Mouse (Mus musculus) frontal cortex, adult (tissue): Measurements from ENCODE around the gene Capn8.

ENCODE experiments used
- ATAC-seq: cut with Nextera tagmentation; 2 replicates; pipeline ENCODE4 v1.9.2; 2017; ENCODE audit warnings: mild to moderate bottlenecking, moderate library complexity, mixed read lengths; ENCODE audit not compliant: low TSS enrichment

The Capn8 gene

DNA sequence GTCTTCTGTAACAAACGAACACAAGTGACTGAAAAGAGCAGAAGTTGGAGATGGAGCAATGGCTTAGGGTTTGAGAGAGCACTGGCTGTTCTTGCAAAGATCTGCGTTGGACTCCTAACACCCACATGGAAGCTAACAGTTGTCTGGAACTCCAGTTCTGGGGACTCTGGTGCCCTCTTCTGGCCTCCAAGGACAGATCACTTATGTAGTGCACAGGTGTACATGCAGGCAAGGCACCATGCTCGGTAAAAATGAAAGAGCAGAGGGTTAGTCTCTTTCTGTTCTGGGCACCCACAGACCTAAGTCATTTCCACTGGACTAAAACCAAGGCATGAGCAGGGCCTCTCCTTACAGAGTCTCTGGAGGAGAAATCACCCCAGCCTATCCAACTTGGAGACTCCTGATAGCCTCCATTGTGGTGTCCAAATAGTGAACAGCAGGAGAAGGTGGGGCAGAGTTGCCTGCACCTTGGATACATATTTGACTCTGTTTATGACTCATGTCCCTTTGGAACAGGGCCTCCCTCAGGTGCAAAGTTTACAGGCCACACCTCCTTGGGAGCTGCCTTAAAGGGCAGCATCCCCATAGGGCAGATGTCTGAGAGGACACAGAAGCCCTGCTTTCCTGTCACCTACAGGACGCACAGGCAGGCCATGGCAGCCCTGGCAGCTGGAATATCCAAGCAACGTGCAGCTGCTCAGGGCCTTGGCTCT lies at the start of gene Capn8:
Gene Capn8, plus strand, starts transcription at position 600 of the 713 bp plus-strand sequence.
- ATAC-seq = no peak

DNA sequence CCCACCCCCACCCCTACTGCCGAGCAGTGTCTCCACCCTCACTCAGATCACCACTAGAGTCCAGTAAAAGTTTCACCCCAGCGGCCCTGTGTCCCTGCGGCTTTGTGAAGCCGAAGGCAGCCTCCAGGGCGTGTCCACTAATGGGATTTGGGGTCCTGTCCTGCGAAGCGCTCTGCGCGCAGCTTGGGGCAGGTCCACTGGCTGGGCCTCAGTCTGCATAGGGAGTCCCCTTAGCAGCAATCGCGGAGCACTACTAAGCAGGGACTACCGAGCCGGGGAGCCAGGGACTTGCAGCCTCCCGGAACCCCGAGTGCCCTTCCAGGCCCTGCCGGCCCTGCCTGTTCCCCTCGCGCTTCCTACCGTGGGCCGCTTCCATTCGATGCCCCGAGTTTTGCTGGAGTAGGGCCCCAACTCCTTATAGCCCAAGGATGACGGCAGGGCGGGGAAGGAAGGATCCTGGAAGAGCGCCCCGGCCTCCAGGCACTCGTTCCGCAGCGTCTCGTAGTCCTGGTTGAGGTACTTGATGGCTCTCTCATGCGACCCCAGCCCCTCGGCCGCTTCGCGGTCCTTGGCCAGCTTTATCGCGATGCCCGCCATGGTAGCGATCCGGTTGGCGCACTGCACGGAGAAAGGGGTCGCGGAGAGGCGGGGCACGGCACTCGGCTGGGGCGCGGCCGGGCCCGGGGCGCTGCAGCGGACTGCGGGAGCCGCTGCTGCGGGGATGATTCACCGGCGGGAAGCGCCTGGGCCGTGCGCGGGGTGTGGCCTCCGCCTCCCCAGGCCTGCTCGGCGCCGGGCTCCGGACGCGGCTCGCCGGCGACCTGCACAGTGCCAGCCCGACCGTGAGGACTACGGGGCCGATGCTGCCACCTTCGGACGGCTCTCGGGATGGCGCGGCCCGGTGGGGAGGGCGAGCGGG lies 47.8 kb upstream of the Capn8 start, which contains the start of gene Capn2:
Gene Capn2, minus strand, starts transcription at position 851 of the 919 bp plus-strand sequence.
- peak; percentile 76 for ATAC-seq

DNA sequence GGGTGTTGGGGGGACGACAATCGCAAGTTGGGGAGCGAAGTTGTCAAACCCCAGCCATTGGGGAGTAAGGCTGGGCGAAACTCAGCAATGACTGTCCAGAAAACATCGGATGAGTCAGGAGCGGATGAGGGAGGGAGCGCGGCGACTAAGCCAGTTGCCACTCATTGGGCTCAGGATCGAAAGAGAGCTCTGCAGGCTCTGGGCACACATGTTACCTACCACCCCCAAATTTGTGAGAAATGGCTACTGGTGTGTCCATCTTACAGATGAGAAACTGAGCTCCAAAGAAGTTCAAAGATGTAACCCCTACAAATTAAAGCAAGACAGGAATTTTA lies 47.2 kb upstream of the Capn8 start:
- no peak for ATAC-seq

DNA sequence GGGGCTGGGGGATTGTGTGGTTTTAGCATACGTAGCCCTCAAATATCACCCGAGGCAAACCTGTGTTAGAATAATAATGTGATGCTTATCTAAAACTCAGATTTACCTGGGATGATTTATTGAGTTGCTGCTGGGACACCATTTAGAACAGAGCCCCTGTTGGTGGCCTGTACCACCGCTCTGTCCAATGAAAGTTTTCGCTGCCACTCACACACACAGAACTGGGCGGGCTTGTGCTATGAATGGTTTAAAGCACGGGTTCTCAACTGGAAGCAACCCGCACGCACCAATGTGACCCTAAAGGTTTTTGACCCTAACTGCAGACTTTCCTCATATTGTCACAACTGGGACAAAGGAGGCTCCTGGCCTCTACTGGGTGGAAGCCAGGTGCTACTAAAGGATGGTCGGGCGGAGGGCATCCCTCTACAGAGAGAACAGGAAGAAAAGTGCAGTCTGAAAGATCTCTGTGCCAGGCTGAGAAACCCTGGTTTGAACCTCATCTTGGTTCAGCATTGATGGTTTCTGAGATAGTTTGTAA lies 46.6 kb upstream of the Capn8 start:
- ATAC-seq = no peak

DNA sequence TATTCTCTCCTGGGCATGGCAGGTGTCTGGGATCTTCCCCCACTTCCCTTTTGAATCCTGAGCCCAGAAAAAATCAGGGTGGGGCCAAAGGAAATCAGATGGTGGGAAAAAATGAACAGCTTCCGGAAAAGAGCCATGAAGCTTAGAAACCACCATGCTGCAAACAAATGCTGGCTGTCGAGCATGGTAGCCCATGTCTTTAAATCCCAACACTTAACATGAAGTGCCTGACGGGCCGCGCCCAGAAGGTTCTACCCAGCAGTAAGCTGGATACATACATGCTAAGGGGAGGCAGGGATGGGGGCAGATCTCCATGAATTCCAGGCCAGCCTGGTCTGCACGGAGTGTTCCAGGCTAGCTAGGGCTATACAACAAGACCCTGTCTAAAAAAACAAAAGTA lies 46.0 kb upstream of the Capn8 start:
- no peak for ATAC-seq

DNA sequence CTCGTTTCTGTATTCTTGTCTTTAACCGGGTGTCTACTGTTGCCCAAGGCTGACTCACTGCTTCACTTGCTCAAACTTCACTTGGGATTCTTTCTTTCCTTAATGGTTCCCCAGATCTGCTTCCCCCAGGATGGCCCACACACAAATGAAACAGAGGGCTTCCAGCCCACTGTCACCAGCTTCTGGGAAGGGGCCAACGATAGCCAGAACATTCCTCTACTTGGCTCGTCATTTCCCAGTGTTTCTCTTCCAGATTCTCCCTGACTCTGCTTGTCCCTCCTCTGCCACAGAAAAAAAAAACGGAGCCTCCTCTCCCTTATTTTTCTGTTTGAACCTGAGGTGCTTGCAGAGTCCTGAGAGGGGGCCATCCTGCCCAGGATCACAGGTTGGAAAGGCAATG lies 45.5 kb upstream of the Capn8 start:
- no peak for ATAC-seq

DNA sequence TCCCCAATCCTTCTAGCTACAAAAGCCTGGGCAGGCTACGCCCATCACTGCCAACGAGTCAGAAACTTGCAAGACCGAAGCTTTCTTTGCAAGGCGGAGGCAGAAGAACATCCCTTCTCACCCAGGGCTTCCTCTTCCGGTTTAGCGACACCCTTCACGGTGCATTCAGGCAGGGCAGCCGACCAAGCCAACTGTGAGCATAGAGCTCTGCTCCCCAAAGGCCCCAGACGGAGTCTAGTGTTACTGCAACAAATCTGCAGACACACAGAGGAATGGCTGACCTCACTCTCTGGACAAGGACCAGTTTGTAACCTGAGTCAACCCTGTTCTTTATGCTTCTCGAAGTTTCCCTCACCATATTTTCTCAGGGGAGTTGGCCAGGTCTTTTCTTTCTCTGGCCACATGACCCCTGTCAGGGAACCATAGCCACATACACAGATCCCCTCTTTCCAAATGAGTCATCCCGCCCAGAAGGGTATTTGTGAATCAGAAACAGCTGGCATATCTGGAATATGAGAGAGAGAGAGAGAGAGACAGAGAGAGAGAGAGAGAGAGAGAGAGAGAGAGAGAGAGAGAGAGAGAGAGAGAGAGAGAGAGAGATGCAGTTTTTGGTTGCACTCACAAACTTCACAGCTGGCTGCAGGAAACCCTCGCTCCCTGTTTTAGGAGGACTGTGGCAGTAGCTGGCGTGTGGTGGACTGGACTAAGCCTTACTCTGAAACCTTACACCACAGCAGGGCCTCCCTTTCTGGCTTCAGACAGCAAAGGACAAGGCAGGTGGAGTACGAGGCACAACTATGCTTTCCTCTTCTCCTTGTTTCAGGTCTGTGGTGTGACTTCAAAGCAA lies 44.5 kb upstream of the Capn8 start:
- no peak for ATAC-seq

DNA sequence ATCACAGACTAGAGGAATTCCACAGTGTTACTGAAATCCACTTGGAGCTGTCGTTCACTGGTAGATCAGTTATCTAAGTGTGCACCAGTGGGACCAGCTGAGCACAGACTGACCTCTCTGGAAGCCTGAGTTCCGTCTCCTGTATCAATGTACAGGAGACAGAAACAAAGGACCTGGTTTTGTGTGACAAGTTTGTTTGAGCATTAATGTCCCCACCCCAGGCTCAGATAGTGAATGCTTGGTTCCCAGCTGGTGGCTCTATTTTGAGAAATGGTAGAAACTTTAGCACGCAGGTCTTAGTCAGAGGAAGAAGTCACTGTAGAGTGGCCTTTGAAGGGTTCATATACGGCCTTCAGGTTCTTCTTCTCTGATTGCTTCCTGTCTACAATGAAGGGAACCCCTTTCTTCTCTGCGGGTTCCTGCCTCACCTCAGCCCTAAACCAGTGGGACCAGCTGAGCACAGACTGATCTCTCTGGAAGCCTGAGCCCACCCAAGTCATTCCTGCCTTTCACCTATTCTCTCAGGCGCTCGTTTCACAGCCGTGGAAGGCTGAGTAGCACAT lies 43.8 kb upstream of the Capn8 start:
- no peak for ATAC-seq

DNA sequence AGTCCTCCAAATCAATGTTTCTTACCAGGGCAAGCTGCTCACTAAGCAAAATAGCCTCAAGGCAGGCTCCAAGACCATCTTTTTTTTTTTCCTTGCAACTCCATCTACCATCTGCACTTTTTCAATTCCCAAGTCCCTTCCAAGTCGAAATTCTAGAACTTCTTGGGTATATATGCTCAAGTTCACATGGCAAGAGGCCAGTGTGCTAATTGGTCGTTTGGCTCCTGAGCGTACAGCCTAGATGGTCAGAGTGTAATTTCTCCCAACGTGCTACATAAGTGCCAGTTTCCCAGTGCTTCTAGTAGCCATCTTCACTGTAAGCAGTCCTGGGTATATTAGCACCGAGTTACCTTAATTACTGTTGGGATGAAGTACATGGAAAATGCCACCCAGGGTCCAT lies 41.8 kb upstream of the Capn8 start:
- no peak for ATAC-seq

DNA sequence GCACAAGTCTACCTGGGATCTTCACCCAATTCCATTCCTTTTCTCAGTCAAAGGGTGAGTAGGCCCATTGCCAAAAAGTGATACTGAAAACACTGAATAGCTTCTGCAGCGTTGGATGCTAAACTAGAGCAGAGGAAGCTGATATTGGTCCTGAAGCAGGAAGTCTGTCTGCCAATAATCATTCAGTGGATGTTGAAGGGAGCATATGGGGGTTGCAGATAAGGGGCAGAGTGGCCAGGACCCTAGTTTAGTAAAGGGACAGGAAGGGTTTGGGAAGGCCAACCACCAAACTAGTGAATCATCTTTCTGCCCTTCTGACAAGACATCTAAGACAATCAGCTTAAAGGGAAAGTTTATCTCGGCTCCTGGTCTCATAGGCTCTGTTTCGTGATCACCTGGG lies 41.1 kb upstream of the Capn8 start:
- ATAC-seq = no peak

DNA sequence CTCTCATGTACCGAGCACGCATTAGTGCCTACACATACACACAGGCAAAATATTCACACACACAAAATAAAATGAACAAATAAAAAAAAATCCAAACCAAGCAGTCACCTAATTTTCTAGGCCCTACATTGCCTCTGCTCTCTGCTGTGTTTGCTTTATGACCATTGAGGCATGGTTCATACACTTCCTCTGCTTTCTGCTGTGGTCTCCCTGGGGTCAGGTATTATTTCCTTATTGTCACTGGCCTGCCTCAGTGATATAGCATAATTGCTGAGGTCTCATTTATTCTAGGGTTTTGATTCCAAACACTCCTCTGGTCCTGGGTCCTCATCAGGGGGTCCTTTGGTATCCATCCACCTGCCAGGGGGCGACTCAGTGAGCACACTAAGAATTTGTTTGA lies 39.2 kb upstream of the Capn8 start:
- no peak for ATAC-seq

DNA sequence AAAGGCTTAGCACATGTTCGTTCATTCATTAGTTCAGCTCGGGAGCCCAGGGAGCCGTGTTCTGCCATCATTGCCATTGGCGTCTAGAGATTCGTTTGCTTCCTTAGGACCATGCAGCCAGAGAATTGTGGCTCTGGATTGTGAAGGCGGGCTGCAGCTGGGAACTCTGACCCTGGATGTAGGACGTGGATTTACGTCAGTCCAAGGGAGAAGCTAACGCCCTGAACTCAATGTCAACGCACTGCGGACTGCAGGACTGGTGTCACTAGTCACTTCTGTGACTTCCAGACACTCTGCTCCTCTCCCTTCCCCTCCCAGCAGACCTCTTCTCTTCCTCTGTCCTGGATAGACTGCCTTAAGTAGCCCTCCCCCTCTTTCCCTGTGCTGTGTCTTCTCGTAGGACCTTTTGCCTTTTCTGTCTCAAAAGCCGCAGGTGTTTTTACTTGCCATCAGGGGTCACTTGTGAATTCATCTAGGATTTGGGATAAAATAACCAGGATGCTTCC lies 37.5 kb upstream of the Capn8 start:
- no peak for ATAC-seq

DNA sequence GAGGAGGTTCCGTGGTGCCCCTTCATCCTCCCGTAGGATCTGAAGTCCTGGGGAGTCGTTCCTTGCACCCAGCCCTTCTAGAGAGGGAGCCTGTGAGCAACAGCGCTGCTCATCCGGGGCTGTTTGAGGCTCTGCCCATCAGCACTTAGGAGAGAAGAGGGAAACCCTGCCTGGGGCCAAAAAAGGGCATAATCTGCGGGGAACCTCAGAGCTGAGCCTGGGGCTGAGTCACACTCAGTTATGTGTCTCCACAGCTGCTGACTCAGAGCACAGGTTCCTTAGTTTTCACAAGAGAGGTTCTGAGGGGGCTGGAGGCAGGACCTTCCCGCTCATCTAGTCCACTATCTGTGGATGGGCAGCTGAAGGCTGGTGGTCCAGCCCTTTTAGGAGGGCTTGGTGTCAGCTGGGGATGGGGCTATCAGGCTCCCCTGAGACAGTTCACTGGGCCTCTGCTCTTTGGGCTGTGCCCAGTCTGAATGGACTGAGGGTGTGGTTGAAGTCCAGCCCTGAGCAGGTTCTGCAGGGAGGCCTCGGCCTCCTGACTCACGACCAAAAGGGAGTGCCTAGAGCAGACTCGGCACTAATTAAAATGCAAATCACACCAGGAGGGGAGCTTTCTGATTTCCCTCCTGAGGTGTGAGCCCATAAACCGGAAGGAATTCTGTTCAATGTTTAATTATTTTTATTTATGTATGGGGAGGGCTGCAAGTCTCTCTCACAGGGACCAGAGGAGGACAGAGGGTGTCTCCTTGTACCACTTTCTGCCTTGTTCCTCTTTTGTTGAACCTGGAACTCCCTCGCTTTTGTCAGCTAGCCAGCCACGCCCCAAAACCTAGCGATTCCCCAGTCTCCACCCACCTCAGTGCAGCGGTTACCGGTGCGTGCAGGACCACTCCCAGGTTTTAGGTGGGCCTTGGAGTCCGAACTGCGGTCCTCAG lies 36.6 kb upstream of the Capn8 start:
- peak; percentile 69 for ATAC-seq

DNA sequence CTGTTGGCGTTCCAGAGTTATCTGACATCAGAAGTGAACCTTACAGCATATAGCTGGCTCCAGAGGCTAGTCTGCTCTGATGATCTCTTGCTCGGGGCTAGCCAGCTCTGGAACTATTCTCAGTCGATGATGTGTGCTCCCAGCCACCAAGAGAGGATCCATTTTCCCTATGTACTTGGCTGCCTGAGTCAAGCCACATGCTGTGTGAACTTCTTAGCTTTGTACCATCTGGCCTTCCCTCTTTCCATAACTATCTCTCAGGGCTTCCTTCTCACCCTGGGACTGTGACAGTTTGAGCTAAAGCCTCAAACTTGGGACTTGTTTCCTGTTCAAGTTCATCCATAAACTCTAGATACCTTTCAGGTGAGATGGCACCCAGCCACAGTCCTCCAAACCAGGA lies 31.2 kb upstream of the Capn8 start:
- ATAC-seq = peak; percentile 67; the same call in 1 of the 2 replicates

DNA sequence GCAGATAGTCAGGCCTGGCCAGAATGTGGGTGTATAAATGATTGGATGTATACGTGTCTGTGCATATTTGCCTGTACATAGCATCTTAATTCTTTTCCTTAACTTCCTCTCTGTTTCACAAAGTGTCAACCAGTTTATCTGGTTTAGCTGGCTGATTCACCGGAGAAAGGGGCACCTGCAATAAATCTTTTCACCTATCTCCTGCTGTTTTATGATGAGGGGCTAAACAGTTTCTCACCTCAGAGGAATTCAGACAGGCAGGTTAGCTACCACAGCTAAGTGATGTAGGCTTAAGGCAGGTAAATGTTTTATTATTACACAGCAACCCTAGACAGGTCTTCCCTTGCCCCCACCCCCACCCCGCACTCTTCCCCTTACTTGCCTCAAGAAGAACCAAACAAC lies 29.7 kb upstream of the Capn8 start:
- no peak for ATAC-seq

DNA sequence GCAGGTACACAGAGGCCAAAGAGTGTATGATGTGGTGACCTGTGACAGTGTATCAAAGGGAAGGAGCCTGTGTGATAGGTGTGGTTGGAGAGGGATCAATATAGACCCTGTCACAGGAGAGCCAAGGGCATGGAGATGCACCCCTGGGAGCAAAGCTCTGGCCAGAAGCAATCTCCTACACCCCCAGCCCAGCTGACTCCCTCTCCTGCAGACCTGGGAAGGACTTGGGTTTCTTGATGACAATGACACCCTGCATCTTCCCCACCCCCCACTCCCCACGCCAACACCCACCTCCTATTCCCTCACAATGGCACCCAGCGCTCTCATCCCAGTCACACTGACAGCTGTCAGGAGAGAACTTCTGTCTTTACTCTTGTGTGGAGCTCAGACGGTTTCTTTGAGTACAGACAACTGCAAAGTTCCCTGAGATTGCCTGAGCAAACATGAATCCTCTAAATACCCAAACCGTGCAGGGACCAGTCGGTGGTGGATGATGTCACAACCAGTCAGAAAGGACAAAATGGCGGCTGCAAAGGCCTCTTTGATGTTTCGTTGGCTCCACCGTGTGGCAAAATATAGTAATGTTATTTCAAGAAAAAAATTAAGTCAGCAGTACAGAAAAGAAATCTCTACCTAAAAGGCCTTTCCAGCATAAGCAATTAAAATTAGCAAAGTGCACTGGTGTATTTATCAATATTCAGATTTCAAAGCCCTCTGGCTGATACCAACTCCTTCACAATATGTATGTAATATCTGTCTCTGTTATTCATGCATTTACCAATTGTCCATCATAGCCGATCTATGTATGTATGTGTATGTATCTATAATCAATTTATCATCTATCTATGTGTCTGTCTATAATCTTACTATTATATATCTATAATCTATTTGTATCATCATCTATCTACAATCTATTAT lies 25.5 kb upstream of the Capn8 start:
- peak; percentile 97 for ATAC-seq

DNA sequence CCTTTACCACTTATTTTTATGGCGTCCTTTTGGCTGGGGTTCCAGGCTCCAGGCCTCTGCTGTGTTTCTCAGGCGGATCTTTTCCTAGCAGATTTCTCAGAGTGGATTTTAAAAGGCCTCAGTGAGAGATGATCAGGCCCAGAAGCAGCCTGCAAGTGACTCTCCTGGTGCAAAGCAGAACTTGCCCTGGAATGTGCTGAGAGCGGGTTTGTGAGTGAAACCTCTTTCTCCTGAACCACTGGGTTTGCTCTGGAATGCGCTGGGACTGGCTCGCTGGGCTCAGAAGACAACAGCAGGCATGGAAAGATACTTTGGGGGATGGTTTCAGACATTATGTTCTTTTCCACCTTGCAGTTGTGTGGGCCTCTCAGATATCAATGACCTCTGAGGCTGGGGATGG lies 22.7 kb upstream of the Capn8 start:
- ATAC-seq = no peak

DNA sequence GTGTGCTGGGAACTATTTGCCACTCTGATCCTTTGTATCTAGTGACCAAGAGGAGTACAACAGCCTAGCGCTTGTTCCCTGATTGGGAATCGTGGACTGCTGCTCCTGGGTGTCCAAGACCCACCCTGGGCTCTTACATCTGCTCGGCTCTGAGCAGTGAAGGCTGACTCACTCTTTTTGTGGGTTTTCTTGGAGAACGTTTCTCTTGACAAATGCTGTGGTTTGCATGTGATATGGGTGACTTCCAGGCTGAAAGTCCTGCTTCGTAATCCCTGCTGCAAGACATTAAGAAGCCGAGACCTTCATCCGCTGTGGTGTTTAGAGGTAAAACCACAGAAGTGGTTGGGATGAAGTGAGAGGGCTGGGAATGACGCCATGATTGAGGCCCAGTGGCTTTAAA lies 21.7 kb upstream of the Capn8 start:
- ATAC-seq = peak; percentile 24; the same call in 1 of the 2 replicates

DNA sequence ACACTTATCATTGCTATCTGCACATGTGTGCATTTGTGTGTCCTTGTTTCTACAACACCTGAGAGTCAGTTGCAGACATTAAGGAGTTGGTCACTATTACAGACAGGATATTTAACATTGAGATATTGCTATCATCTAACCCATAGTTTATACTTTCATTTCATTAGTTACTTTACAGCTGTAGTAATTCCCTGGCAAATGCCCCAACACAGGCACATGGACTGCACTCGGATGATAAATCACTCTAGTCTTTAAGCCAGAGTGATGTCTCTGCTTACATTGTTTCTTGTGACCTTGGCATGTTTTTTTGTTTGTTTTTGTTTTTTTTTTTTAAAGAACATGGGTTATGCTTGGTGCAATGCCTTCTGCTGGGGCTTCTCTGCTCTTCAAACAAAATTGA lies 20.9 kb upstream of the Capn8 start:
- no peak for ATAC-seq
